Mouse (Mus musculus) CH12.LX (cell line): ENCODE results near the gene Babam2.

ENCODE experiments used
- CHD2 ChIP-seq: IDR thresholded peaks from 2 replicates; pipeline ENCODE4 v1.6.1; 2011; ENCODE audit warnings: low read length, improper control_type of control experiment
- CTCF ChIP-seq, 2 experiments: IDR thresholded peaks in 1 of 2; conservative IDR thresholded peaks in 1 of 2; 2 replicates each; pipeline ENCODE4 v1.5.1; 2011 to 2012; ENCODE audit warnings: low read depth in 2 of 2, low read length in 2 of 2, improper control_type of control experiment in 1 of 2, inconsistent platforms in 1 of 2, mild to moderate bottlenecking in 1 of 2, moderate library complexity in 1 of 2
- E2F4 ChIP-seq: IDR thresholded peaks from 2 replicates; pipeline ENCODE4 v1.6.1; 2011; ENCODE audit warnings: low read depth, low read length, improper control_type of control experiment; ENCODE audit not compliant: insufficient replicate concordance
- EP300 ChIP-seq: IDR thresholded peaks from 2 replicates; pipeline ENCODE4 v1.6.1; 2011; ENCODE audit warnings: low read length, improper control_type of control experiment
- MAX ChIP-seq: IDR thresholded peaks from 2 replicates; pipeline ENCODE4 v1.6.1; 2011; ENCODE audit warnings: low read length, improper control_type of control experiment
- MAZ ChIP-seq: IDR thresholded peaks from 2 replicates; pipeline ENCODE4 v1.6.1; 2012; ENCODE audit warnings: low read depth, mild to moderate bottlenecking, inconsistent platforms, low read length, improper control_type of control experiment, moderate library complexity
- NELFE ChIP-seq: IDR thresholded peaks from 2 replicates; pipeline ENCODE4 v1.6.1; 2011; ENCODE audit warnings: low read depth, low read length, improper control_type of control experiment
- POLR2A ChIP-seq: IDR thresholded peaks from 2 replicates; pipeline ENCODE4 v1.6.1; 2011; ENCODE audit warnings: low read depth, mild to moderate bottlenecking, improper control_type of control experiment, low read length
- POLR2AphosphoS2 ChIP-seq: IDR thresholded peaks from 2 replicates; pipeline ENCODE4 v1.6.1; 2011; ENCODE audit warnings: low read depth, low read length, improper control_type of control experiment
- RCOR1 ChIP-seq: conservative IDR thresholded peaks from 2 replicates; pipeline ENCODE4 v1.6.1; 2012; ENCODE audit warnings: low read depth, mild to moderate bottlenecking, inconsistent platforms, low read length, improper control_type of control experiment
- SIN3A ChIP-seq: IDR thresholded peaks from 2 replicates; pipeline ENCODE4 v1.6.1; 2012; ENCODE audit warnings: low read length, improper control_type of control experiment, inconsistent platforms
- TCF12 ChIP-seq: IDR thresholded peaks from 2 replicates; pipeline ENCODE4 v1.6.1; 2014; ENCODE audit warnings: low read depth, mild to moderate bottlenecking, inconsistent platforms, low read length, improper control_type of control experiment
- USF1 ChIP-seq: IDR thresholded peaks from 2 replicates; pipeline ENCODE4 v1.6.1; 2014; ENCODE audit warnings: low read depth, mild to moderate bottlenecking, inconsistent platforms, low read length, improper control_type of control experiment
- ZC3H11A ChIP-seq: IDR thresholded peaks from 2 replicates; pipeline ENCODE4 v1.6.1; 2012; ENCODE audit warnings: low read depth, mild to moderate bottlenecking, inconsistent platforms, low read length, improper control_type of control experiment

- no peak for TF ChIP-seq TCF12
- TF ChIP-seq E2F4 = no peak
- no peak for TF ChIP-seq NELFE
- no peak for TF ChIP-seq USF1
- TF ChIP-seq EP300 = no peak
- TF ChIP-seq SIN3A = no peak
- TF ChIP-seq POLR2A = no peak
- TF ChIP-seq RCOR1 = no peak
- no peak for TF ChIP-seq MAZ
- no peak for TF ChIP-seq POLR2AphosphoS2
- TF ChIP-seq CTCF (conservative IDR thresholded peaks at IDR 0.05 in 1 of 2, IDR thresholded peaks at IDR 0.05 in 1 of 2; ENCODE audit: low read depth in 2 of 2, low read length in 2 of 2) = no peak
- TF ChIP-seq CHD2 = no peak
- TF ChIP-seq MAX = no peak
- TF ChIP-seq ZC3H11A = no peak
These were observed 151.5 kb downstream of the Babam2 start for GRCm38 (mm10) chr5:31848995-31849394.
